Mouse (Mus musculus) ES-E14 (cell line): ENCODE results near the gene Sema4a.

Experiments used
- CHD2 ChIP-seq: IDR thresholded peaks from 2 replicates; pipeline ENCODE4 v1.6.1; 2014; ENCODE audit warnings: mild to moderate bottlenecking, low read depth, low read length, inconsistent platforms
- HCFC1 ChIP-seq: IDR thresholded peaks from 2 replicates; pipeline ENCODE4 v1.6.1; 2012; ENCODE audit warnings: low read length, inconsistent platforms, borderline replicate concordance; ENCODE audit not compliant: insufficient read depth
- MAFK ChIP-seq: IDR thresholded peaks from 2 replicates; pipeline ENCODE4 v1.6.1; 2014; ENCODE audit warnings: mild to moderate bottlenecking, low read depth, low read length, inconsistent platforms; ENCODE audit not compliant: insufficient read depth
- ZC3H11A ChIP-seq: IDR thresholded peaks from 2 replicates; pipeline ENCODE4 v1.6.1; 2012; ENCODE audit warnings: low read depth, mild to moderate bottlenecking, inconsistent platforms, low read length, borderline replicate concordance
- ZNF384 ChIP-seq: IDR thresholded peaks from 2 replicates; pipeline ENCODE4 v1.6.1; 2012; ENCODE audit warnings: low read depth, low read length, inconsistent platforms

DNA sequence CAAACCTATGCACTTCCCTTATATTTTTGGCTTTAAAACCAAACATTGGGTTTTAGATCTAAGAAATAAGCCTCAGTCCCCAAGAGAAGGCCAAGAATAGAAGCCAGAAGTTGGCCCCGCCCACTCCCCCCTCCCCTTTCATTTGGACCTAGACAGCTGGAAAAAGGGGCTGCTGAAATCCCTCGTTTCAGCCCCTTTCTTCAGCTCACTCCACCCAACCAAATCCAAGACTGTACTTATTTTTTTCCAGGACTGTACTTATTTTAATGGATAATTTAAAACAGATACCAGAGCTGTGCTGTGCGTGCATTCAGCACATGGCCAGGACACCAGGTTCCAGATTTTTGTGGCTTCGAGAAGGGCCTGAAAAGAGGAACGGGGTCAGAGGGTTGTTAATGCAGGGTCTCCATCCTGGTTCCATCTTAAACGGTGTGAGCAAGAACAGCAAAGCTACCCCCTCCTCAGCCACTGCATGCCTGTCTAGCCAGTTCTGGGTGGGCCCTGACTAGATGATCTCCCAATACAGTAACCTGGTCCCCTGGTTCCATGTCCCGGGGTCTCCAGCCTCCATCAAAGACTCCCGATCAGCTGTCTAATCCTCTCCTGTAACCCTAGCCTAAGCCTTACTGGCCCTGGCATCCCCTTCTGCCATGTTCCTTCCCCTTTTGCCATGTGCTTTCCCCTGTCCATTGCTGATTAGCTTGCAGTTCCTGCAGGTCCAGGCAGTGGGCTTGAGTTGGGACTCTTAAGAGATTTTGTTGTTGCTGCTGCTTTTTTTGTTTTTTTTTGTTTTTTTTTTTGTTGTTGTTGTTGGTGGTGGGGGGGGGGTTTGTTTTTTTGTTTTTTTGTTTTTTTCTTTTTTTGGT lies 43.1 kb upstream of the Sema4a start:
- TF ChIP-seq ZNF384 (no peak), HCFC1 (no peak), ZC3H11A (no peak), CHD2 (no peak), MAFK (no peak)
